Mouse (Mus musculus): ENCODE data around the gene Npdc1. TPM values are rescaled to one million over a fixed set of nuclear protein-coding genes. Genes with fewer than 3 reads are reported as not detected.
"Not testable (repeated sequence)": the region's sequence is repeated elsewhere in the genome, so short reads cannot be mapped to it uniquely, and the experiment has no call there.

Npdc1 gene
- polyA plus RNA-seq, 1 experiment = 114 TPM

GRCm38 (mm10) chr2:25402972-25403601, 3.9 kb downstream of the Npdc1 start:
- TF ChIP-seq SRF (IDR thresholded peaks at IDR 0.05; ENCODE audit: control insufficient read depth, insufficient read length, low read depth) (no peak), MYOD1 (IDR thresholded peaks at IDR 0.05; ENCODE audit: control insufficient read depth in 1 of 3, insufficient read length in 2 of 3, low read depth in 2 of 3) (no peak), POLR2AphosphoS2 (IDR thresholded peaks at IDR 0.05; ENCODE audit: insufficient read length, low read depth) (peak; percentile 11), MAX (IDR thresholded peaks at IDR 0.05; ENCODE audit: low read depth) (no peak), USF1 (IDR thresholded peaks at IDR 0.05; ENCODE audit: low read depth) (no peak), CEBPB (IDR thresholded peaks at IDR 0.05; ENCODE audit: insufficient read depth, poor library complexity, severe bottlenecking) (no peak), TCF3 (IDR thresholded peaks at IDR 0.05; ENCODE audit: insufficient read length, low read depth) (no peak), MYOG (IDR thresholded peaks at IDR 0.05; ENCODE audit: control insufficient read depth in 1 of 3, insufficient read depth in 1 of 3, insufficient read length in 2 of 3, low read depth in 2 of 3) (peak in 1 of 3 experiments; percentile 8), E2F4 (IDR thresholded peaks at IDR 0.05; ENCODE audit: insufficient read depth) (no peak), TCF12 (IDR thresholded peaks at IDR 0.05; ENCODE audit: insufficient read depth, poor library complexity, severe bottlenecking) (no peak), POLR2A (IDR thresholded peaks at IDR 0.05; ENCODE audit: insufficient read length, low read depth) (peak; percentile 78), REST (IDR thresholded peaks at IDR 0.05; ENCODE audit: insufficient read depth, insufficient read length) (no peak)
- peaks cover 15% of the 10 kb centered on the region for H3K27me3 ChIP-seq (ENCODE audit: control insufficient read depth, insufficient read depth, insufficient read length)
- H3K4me2 ChIP-seq (ENCODE audit: low read depth) = peak overlapping the region; percentile 89

GRCm38 (mm10) chr2:25403994-25404393, 4.8 kb downstream of the Npdc1 start:
- H3K4me2 ChIP-seq (ENCODE audit: low read depth) = peak overlapping the region; percentile 89
- peak overlapping the region; percentile 14 for H3ac ChIP-seq (ENCODE audit: control insufficient read depth, insufficient read length)
- peak overlapping the region; percentile 31 for H3K4me3 ChIP-seq
- peaks cover 6% of the 10 kb centered on the region for H3K27me3 ChIP-seq (ENCODE audit: control insufficient read depth, insufficient read depth, insufficient read length)
- H3K36me3 ChIP-seq (ENCODE audit: control insufficient read depth, insufficient read depth) = no peaks in the 10 kb centered on the region
- TF ChIP-seq USF1 (IDR thresholded peaks at IDR 0.05; ENCODE audit: low read depth) (no peak), POLR2A (IDR thresholded peaks at IDR 0.05; ENCODE audit: insufficient read length, low read depth) (no peak), SRF (IDR thresholded peaks at IDR 0.05; ENCODE audit: control insufficient read depth, insufficient read length, low read depth) (no peak), REST (IDR thresholded peaks at IDR 0.05; ENCODE audit: insufficient read depth, insufficient read length) (no peak), E2F4 (IDR thresholded peaks at IDR 0.05; ENCODE audit: insufficient read depth) (no peak), MAX (IDR thresholded peaks at IDR 0.05; ENCODE audit: low read depth) (no peak), MYOD1 (IDR thresholded peaks at IDR 0.05; ENCODE audit: control insufficient read depth in 1 of 3, insufficient read length in 2 of 3, low read depth in 2 of 3) (no peak), TCF3 (IDR thresholded peaks at IDR 0.05; ENCODE audit: insufficient read length, low read depth) (no peak), TCF12 (IDR thresholded peaks at IDR 0.05; ENCODE audit: insufficient read depth, poor library complexity, severe bottlenecking) (no peak)
- H3K79me2 ChIP-seq (ENCODE audit: control insufficient read depth, insufficient read depth) = no peaks in the 10 kb centered on the region

More at GRCm38 (mm10) chr2:25402972-25403601, 3.9 kb downstream of the Npdc1 start:
- Histone ChIP-seq H3K4me3 (peak overlapping the region; percentile 31), H3K36me3 (ENCODE audit: control insufficient read depth, insufficient read depth) (no peaks in the 10 kb centered on the region), H3ac (ENCODE audit: control insufficient read depth, insufficient read length) (peak overlapping the region; percentile 14), H3K79me2 (ENCODE audit: control insufficient read depth, insufficient read depth) (no peaks in the 10 kb centered on the region)

GRCm38 (mm10) chr2:25408908-25409307, 9.8 kb downstream of the Npdc1 start:
- no peaks in the 10 kb centered on the region for H3K27me3 ChIP-seq (ENCODE audit: control insufficient read depth, insufficient read depth, insufficient read length)
- no peak overlapping the region for H3K4me3 ChIP-seq
- H3ac ChIP-seq (ENCODE audit: control insufficient read depth, insufficient read length) = no peak overlapping the region
- H3K36me3 ChIP-seq (ENCODE audit: control insufficient read depth, insufficient read depth) = no peaks in the 10 kb centered on the region
- H3K79me2 ChIP-seq (ENCODE audit: control insufficient read depth, insufficient read depth) = no peaks in the 10 kb centered on the region
- H3K4me2 ChIP-seq (ENCODE audit: low read depth) = no peak overlapping the region
- TF ChIP-seq TCF3 (IDR thresholded peaks at IDR 0.05; ENCODE audit: insufficient read length, low read depth) (no peak), TCF12 (IDR thresholded peaks at IDR 0.05; ENCODE audit: insufficient read depth, poor library complexity, severe bottlenecking) (no peak), POLR2AphosphoS2 (IDR thresholded peaks at IDR 0.05; ENCODE audit: insufficient read length, low read depth) (no peak), CEBPB (IDR thresholded peaks at IDR 0.05; ENCODE audit: insufficient read depth, poor library complexity, severe bottlenecking) (no peak), MYOD1 (IDR thresholded peaks at IDR 0.05; ENCODE audit: control insufficient read depth in 1 of 3, insufficient read length in 2 of 3, low read depth in 2 of 3) (no peak), POLR2A (IDR thresholded peaks at IDR 0.05; ENCODE audit: insufficient read length, low read depth) (no peak), USF1 (IDR thresholded peaks at IDR 0.05; ENCODE audit: low read depth) (no peak), E2F4 (IDR thresholded peaks at IDR 0.05; ENCODE audit: insufficient read depth) (no peak), MYOG (IDR thresholded peaks at IDR 0.05; ENCODE audit: control insufficient read depth in 1 of 3, insufficient read depth in 1 of 3, insufficient read length in 2 of 3, low read depth in 2 of 3) (no peak), MAX (IDR thresholded peaks at IDR 0.05; ENCODE audit: low read depth) (no peak), REST (IDR thresholded peaks at IDR 0.05; ENCODE audit: insufficient read depth, insufficient read length) (no peak), SRF (IDR thresholded peaks at IDR 0.05; ENCODE audit: control insufficient read depth, insufficient read length, low read depth) (no peak)

GRCm38 (mm10) chr2:25413436-25413835, 14.3 kb downstream of the Npdc1 start:
- H3K79me2 ChIP-seq (ENCODE audit: control insufficient read depth, insufficient read depth); H3K4me3 ChIP-seq; H3K36me3 ChIP-seq (ENCODE audit: control insufficient read depth, insufficient read depth); H3K27me3 ChIP-seq (ENCODE audit: control insufficient read depth, insufficient read depth, insufficient read length); H3ac ChIP-seq (ENCODE audit: control insufficient read depth, insufficient read length); H3K4me2 ChIP-seq (ENCODE audit: low read depth): not testable (repeated sequence)

GRCm38 (mm10) chr2:25417426-25417825, 18.3 kb downstream of the Npdc1 start:
- TF ChIP-seq MYOD1 (IDR thresholded peaks at IDR 0.05; ENCODE audit: control insufficient read depth in 1 of 3, insufficient read length in 2 of 3, low read depth in 2 of 3) = no peak
- TF ChIP-seq TCF12 (IDR thresholded peaks at IDR 0.05; ENCODE audit: insufficient read depth, poor library complexity, severe bottlenecking) = no peak
- Histone ChIP-seq H3ac (ENCODE audit: control insufficient read depth, insufficient read length) (no peak overlapping the region), H3K79me2 (ENCODE audit: control insufficient read depth, insufficient read depth) (no peaks in the 10 kb centered on the region), H3K4me2 (ENCODE audit: low read depth) (peak overlapping the region; percentile 67), H3K27me3 (ENCODE audit: control insufficient read depth, insufficient read depth, insufficient read length) (no peaks in the 10 kb centered on the region), H3K4me3 (no peak overlapping the region), H3K36me3 (ENCODE audit: control insufficient read depth, insufficient read depth) (no peaks in the 10 kb centered on the region)

Data from myocyte (in vitro differentiated cells).